Mouse (Mus musculus) gastrocnemius, postnatal 25 days (tissue): ENCODE results near the gene Chd4. TPM values are rescaled to one million over a fixed set of nuclear protein-coding genes. Genes with fewer than 3 reads are reported as not detected.
"Not testable (repeated sequence)": the region's sequence is repeated elsewhere in the genome, so short reads cannot be mapped to it uniquely, and the experiment has no call there.

ENCODE experiments used
- DNase-seq: peaks from one replicate; pipeline ENCODE4 v3.0.0; 2022
- microRNA-seq, 2 experiments: library from miRNA; unstranded; fragments of <30 nt; microRNA quantifications; one replicate each; pipeline ENCODE4 v1.2.0; 2021; ENCODE audit warnings: borderline replicate concordance in 2 of 2
- total RNA-seq, 2 experiments: library from RNA; stranded (reverse); gene quantifications; 1 replicate in 1 of 2; 2 replicates in 1 of 2; pipeline ENCODE4 v1.2.3; 2021

Chd4 gene
- total RNA-seq, 2 experiments from 2014 or later = 67.8 to 72.6 TPM

GRCm38 (mm10) chr6:125160854-125161760 lies 65.3 kb downstream of the Chd4 start:
- DNase-seq = peak; percentile 80

- not testable (repeated sequence) for DNase-seq
Observed at GRCm38 (mm10) chr6:125161971-125162370, 66.2 kb downstream of the Chd4 start.

DNA sequence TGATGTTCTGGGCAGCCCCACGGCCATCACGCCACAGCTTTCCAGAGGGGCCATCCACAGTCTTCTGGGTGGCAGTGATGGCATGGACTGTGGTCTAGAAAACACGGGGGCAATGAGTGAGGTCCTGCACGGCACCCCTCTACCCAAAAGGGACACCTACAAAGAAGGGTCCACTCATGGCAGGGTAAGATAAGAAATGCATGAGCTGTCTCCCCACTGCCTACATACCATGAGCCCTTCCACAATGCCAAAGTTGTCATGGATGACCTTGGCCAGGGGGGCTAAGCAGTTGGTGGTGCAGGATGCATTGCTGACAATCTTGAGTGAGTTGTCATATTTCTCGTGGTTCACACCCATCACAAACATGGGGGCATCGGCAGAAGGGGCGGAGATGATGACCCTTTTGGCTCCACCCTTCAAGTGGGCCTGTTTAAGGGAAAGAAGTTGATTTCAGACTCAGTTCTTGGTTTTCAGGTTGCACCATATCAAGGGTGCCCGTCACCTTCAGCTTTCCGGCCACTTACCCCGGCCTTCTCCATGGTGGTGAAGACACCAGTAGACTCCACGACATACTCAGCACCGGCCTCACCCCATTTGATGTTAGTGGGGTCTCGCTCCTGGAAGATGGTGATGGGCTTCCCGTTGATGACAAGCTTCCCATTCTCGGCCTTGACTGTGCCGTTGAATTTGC lies 67.0 kb downstream of the Chd4 start:
- DNase-seq = not testable (repeated sequence)

GRCm38 (mm10) chr6:125163801-125164657 lies 68.2 kb downstream of the Chd4 start:
- DNase-seq = peak; percentile 82

GRCm38 (mm10) chr6:125164672-125165327 lies 69.0 kb downstream of the Chd4 start:
- DNase-seq = peak; percentile 64

DNA sequence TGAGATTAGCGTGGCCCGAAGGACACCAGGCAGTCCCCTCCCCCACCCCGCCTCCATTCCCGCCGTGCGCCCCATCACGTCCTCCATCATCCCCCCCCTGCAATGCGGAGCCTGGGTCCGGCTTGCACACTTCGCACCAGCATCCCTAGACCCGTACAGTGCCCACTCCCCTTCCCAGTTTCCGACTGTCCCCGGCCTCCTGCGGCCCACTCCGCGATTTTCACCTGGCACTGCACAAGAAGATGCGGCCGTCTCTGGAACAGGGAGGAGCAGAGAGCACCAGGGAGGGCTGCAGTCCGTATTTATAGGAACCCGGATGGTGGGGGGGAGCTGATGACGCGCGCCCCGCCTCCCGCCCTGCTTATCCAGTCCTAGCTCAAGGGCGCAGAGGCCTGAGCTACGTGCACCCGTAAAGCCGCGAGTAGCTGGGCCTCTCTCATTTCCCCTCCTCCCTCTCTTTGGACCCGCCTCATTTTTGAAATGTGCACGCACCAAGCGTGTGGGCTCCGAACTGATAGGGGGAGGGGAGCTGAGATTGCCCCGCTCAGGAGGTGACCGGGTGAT lies 69.6 kb downstream of the Chd4 start:
- DNase-seq = peak; percentile 98

DNA sequence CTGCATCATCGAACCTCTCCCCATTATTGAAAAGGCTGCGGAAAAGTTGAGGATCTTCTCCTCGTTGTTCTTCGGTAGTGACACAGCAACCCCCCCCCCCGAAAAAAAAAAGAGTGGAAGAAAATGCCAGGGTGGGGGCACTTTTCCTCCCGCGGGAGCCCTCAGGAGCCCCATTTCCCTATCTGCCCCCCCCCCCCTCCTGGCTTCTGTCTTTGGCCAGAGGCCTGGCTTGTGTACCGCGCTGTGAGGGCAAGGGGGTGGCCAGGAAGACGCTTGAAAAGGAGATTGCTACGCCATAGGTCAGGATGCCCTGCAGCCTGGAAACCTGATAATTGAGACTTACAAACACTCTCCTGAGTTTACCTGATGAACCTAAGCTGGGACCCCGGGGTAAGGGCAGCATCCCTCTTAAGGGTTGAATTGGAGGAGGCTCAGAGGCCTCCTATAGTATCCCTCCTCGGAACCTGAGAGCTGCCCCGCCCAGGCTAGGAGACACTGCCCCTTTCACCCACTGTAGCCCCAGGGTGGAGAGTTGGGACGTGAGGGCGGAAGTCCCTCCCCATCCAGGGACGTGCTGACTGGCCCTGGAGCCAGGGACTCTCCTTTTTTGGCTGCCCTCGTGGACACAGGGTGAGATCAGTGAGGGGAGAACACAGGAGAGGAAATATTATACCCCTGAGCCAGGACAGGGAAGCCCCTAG lies 70.4 kb downstream of the Chd4 start, which contains the start of gene Gapdh:
Gene Gapdh, minus strand, starts transcription at position 417 of the 701 bp plus-strand sequence.
- DNase-seq = peak; percentile 94

GRCm38 (mm10) chr6:125166861-125167650 lies 71.3 kb downstream of the Chd4 start:
- peak; percentile 87 for DNase-seq

DNA sequence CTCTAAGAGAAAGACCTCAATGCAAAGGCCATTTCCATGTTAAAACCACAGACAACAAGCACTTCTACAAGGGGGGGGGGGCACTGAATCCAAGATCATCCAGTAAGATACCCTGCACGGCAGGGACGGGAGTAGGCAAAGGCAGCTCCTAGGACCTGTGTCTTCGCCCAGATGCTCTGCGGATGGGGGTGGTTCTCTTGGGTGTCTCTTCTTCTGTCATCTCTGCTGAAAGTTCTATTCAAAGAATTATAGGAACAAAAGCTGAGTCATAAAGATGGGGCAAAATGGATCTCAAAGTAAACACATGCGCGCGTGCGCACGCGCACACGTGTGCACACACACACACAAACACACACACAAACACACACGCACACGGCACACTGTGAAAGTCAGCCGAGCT lies 72.3 kb downstream of the Chd4 start:
- no peak for DNase-seq

- DNase-seq = no peak
Observed at GRCm38 (mm10) chr6:125170194-125170593, 74.4 kb downstream of the Chd4 start.

DNA sequence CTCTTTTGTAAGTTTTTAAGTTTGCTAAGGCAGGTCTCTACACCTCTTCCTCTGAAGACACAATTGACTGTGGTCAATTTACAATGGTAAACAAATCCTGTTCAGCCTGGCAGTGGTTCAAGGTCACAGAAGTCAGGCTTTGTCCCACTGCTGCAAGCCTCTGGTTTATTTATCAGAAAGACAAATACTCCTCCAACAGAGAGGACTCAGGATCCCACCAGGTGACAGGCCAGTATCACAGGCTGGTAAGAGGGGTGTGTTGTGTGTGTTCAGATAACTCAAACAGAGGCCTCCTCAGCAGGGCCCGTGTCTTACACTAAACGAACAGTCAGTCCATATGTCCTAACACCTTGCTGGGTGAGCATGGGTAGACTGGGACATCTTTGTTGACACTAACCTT lies 76.7 kb downstream of the Chd4 start:
- no peak for DNase-seq

DNA sequence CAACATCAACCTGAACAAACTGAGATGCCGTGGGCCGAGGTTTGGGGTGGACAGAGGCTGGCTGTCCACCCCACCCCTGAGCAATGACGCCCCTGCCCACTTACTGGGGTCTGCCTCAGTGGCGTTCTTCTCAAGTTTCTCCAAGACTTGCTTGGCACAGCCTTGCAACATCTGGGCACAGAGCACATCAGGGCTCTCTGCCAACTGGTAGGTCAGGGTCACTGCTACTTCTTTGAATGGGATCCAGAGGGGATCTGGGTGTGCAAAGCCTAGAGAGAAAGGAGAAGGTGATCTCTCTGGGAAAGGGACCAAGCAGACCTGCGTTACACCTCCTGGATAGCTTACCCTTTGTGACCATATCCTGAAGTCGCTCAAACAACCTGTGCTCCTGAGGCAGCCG lies 77.5 kb downstream of the Chd4 start:
- DNase-seq = no peak

GRCm38 (mm10) chr6:125175469-125175868 lies 79.7 kb downstream of the Chd4 start:
- DNase-seq = no peak

GRCm38 (mm10) chr6:125179601-125180000 lies 83.8 kb downstream of the Chd4 start:
- DNase-seq = no peak

Small RNA genes within 50 kb of the gene (microRNA-seq; reads per million reads assigned to microRNA genes)
- gene Mir7045 = 0 to 0.74 reads per million in 2 experiments

Other genes with a start within 250 kb of the Chd4 start
- 1 to 10 TPM; 8.2 to 9.3 TPM for gene P3h3, start 238.2 kb upstream of the Chd4 start, total RNA-seq
- under 1 TPM; 0.23 to 0.32 TPM for gene Gpr162, start 232.0 kb upstream of the Chd4 start, total RNA-seq
- 1 to 10 TPM in 1 of 2 experiments, not detected in 1; 1.2 TPM for gene Cd4, start 207.8 kb upstream of the Chd4 start, total RNA-seq
- under 1 TPM in 1 of 2 experiments, not detected in 1; 0.51 TPM for gene Lag3, start 184.3 kb upstream of the Chd4 start, total RNA-seq
- 100 to 1,000 TPM; 126 to 152 TPM for gene Ptms, start 175.9 kb upstream of the Chd4 start, total RNA-seq
- 100 to 1,000 TPM; 207 to 210 TPM for gene Mlf2, start 164.6 kb upstream of the Chd4 start, total RNA-seq
- 10 to 100 TPM; 96.2 to 99.0 TPM for gene Cops7a, start 130.4 kb upstream of the Chd4 start, total RNA-seq
- gene Pianp, start 99.3 kb upstream of the Chd4 start, total RNA-seq = not detected
- 10 to 100 TPM; 18.5 to 19.3 TPM for gene Zfp384, start 86.8 kb upstream of the Chd4 start, total RNA-seq
- 10 to 100 TPM; 24.2 to 29.1 TPM for gene Ing4, start 56.2 kb upstream of the Chd4 start, total RNA-seq
- gene Acrbp, start 46.3 kb upstream of the Chd4 start, total RNA-seq = 1 to 10 TPM; 1.1 to 1.9 TPM
- not detected for gene Lpar5, start 28.1 kb upstream of the Chd4 start, total RNA-seq
- 10 to 100 TPM; 14.6 to 18.6 TPM for gene Nop2, start 35.9 kb downstream of the Chd4 start, total RNA-seq
- 10 to 100 TPM; 12.4 to 15.3 TPM for gene Iffo1, start 49.3 kb downstream of the Chd4 start, total RNA-seq
- over 10,000 TPM; 11,297 to 11,631 TPM for gene Gapdh, start 70.5 kb downstream of the Chd4 start, total RNA-seq
- gene Ncapd2, start 95.7 kb downstream of the Chd4 start, total RNA-seq = 10 to 100 TPM; 12.1 to 12.7 TPM
- gene Mrpl51, start 95.8 kb downstream of the Chd4 start, total RNA-seq = 100 to 1,000 TPM; 214 to 227 TPM
- gene Vamp1, start 119.6 kb downstream of the Chd4 start, total RNA-seq = 10 to 100 TPM; 17.5 to 19.2 TPM
- 1 to 10 TPM; 1.4 to 2.6 TPM for gene Tapbpl, start 135.9 kb downstream of the Chd4 start, total RNA-seq
- under 1 TPM; 0.43 to 0.51 TPM for gene Cd27, start 141.0 kb downstream of the Chd4 start, total RNA-seq
- gene Tuba3a, start 190.1 kb downstream of the Chd4 start, total RNA-seq = not detected
- 10 to 100 TPM; 21.2 to 21.7 TPM for gene Ltbr, start 217.9 kb downstream of the Chd4 start, total RNA-seq
- under 1 TPM; 0.10 to 0.19 TPM for gene Scnn1a, start 224.7 kb downstream of the Chd4 start, total RNA-seq